ENCODE assay signal across 19 mouse cellular contexts in the genomic region with DNA sequence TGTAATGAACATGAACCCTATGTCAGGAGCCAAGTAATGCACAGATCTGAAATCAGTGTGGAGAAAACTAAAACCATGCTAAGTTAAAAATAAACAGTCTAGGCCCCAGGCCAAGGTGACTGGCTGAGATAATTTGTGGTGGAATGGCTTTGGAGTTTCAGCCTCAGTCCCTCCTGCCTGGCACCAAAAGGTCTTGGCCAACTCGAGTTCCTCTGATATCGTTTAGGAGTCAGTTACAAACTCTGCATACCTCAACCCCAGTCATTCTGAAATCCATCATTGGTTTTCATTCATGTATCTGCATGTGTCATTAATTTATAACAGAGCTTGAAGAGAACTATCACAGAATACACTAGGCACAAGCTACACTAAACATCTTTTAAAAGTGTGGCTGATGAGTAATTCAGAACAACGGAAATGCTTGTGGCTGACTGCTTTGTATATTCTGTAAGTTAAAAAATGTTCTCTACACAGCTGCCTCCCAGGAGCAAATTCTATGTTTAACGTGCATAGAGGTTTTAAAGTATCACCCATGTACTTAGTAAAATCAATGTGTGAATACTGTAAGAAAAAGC.
A peak's percentile ranks its signal among the peaks of the same experiment; 100 is the strongest.
DNase-seq lines count a peak whose midpoint lies in the region; ATAC-seq and TF ChIP-seq lines count a peak whose summit lies in the region.
"Had no signal": no experiment of that assay in that cellular context is flagged by ENCODE, and none has a peak within 500 bp of the region (broad histone marks: within the 10 kb centered on the region; RNA-seq: fewer than 3 reads in every experiment).

No protein-coding gene starts in this region.

- no peak overlapping the region for H3K9ac ChIP-seq in embryonic facial prominence, embryonic 14.5 days (ENCODE audit: low read depth, low read length)
- H3K9ac ChIP-seq in heart, postnatal 0 days (replicated peaks; ENCODE audit: low read depth, low read length): no peak overlapping the region
- H3K9ac ChIP-seq: forebrain, postnatal 0 days; hindbrain, embryonic 14.5 days; lung, embryonic 14.5 days had no signal

- no peak for ATAC-seq in embryonic facial prominence, embryonic 14.5 days (ENCODE audit: low read depth)
- ATAC-seq in heart, postnatal 0 days (ENCODE audit: insufficient read depth, low read depth): peak; percentile 60
- ATAC-seq in common myeloid progenitor, adult 5-6 weeks (replicated peaks; ENCODE audit: low read depth, poor library complexity, severe bottlenecking): peak; percentile 69
- ATAC-seq: forebrain, postnatal 0 days; intestine, postnatal 0 days; midbrain, embryonic 16.5 days had no signal

- peak; percentile 35 for DNase-seq in embryonic facial prominence, embryonic 14.5 days (ENCODE audit: low spot score)
- DNase-seq in embryonic facial prominence, embryonic 10.5 days (ENCODE audit: low spot score): no peak
- DNase-seq in heart, postnatal 0 days (ENCODE audit: low spot score): peak; percentile 37
- no peak for DNase-seq in heart, postnatal 25 days (ENCODE audit: low spot score)
- DNase-seq in left cerebral cortex, postnatal 10 days (ENCODE audit: extremely low spot score in 1 of 2, low spot score in 2 of 2): no peak
- DNase-seq in left cerebral cortex, postnatal 36 days (ENCODE audit: low spot score in 2 of 2): no peak
- DNase-seq in embryo, embryonic 10.5 days (ENCODE audit: low spot score): no peak
- DNase-seq: cerebellum, adult 9-10 months; forebrain, postnatal 0 days; layer of hippocampus, adult 9-11 months; lung, embryonic 14.5 days; right cerebral cortex, postnatal 25 days; thymus, postnatal 4 days had no signal

- no peak overlapping the region for H3K4me2 ChIP-seq in embryonic facial prominence, embryonic 14.5 days (ENCODE audit: low read depth, low read length)
- no peak overlapping the region for H3K4me2 ChIP-seq in heart, postnatal 0 days (ENCODE audit: low read depth, low read length)
- H3K4me2 ChIP-seq: hindbrain, embryonic 14.5 days; lung, embryonic 14.5 days had no signal

- no peaks in the 10 kb centered on the region for H3K36me3 ChIP-seq in embryonic facial prominence, embryonic 14.5 days (ENCODE audit: control insufficient read depth, insufficient read depth, low read length)
- H3K36me3 ChIP-seq in embryonic facial prominence, embryonic 10.5 days (replicated peaks): no peaks in the 10 kb centered on the region
- no peaks in the 10 kb centered on the region for H3K36me3 ChIP-seq in heart, postnatal 0 days (replicated peaks; ENCODE audit: control insufficient read depth, insufficient read depth, low read length)
- H3K36me3 ChIP-seq: G1E had no signal

- no peaks in the 10 kb centered on the region for H3K9me3 ChIP-seq in embryonic facial prominence, embryonic 14.5 days (ENCODE audit: control insufficient read depth, low read length)
- no peaks in the 10 kb centered on the region for H3K9me3 ChIP-seq in embryonic facial prominence, embryonic 10.5 days
- no peaks in the 10 kb centered on the region for H3K9me3 ChIP-seq in heart, postnatal 0 days (replicated peaks; ENCODE audit: control insufficient read depth, low read length)
- H3K9me3 ChIP-seq: G1E had no signal

- H3K27me3 ChIP-seq in embryonic facial prominence, embryonic 14.5 days (replicated peaks; ENCODE audit: control insufficient read depth, insufficient read depth, low read length): no peaks in the 10 kb centered on the region
- H3K27me3 ChIP-seq in embryonic facial prominence, embryonic 10.5 days (replicated peaks; ENCODE audit: low read depth, poor library complexity, severe bottlenecking): no peaks in the 10 kb centered on the region
- no peaks in the 10 kb centered on the region for H3K27me3 ChIP-seq in heart, postnatal 0 days (ENCODE audit: control insufficient read depth, insufficient read depth, low read length)

- TF ChIP-seq CTCF in heart, postnatal 0 days (IDR thresholded peaks at IDR 0.05; ENCODE audit: low read depth): no peak

- intact Hi-C loops in heart, postnatal 25 days (cut with DNase I): no loop called here
- intact Hi-C loops in left cerebral cortex, postnatal 10 days (cut with DNase I): no loop called here
- intact Hi-C loops in left cerebral cortex, postnatal 36 days (cut with DNase I): no loop called here

- H3K27ac ChIP-seq in embryonic facial prominence, embryonic 14.5 days (replicated peaks; ENCODE audit: low read depth, low read length): no peak overlapping the region
- H3K27ac ChIP-seq in embryonic facial prominence, embryonic 10.5 days (replicated peaks): no peak overlapping the region
- H3K27ac ChIP-seq in heart, postnatal 0 days (ENCODE audit: low read depth): peak overlapping the region; percentile 25; the same call in 1 of the 2 replicates
- H3K27ac ChIP-seq: hindbrain, embryonic 14.5 days; kidney, postnatal 0 days had no signal

- WGBS in embryonic facial prominence, embryonic 14.5 days: 45% methylated on average over 4 of the region's 4 CpGs
- WGBS in embryonic facial prominence, embryonic 10.5 days: 83% methylated on average over 4 of the region's 4 CpGs
- 17% methylated on average over 4 of the region's 4 CpGs for WGBS in heart, postnatal 0 days

- H3K4me3 ChIP-seq in embryonic facial prominence, embryonic 14.5 days (ENCODE audit: low read depth, low read length): no peak overlapping the region
- no peak overlapping the region for H3K4me3 ChIP-seq in embryonic facial prominence, embryonic 10.5 days
- no peak overlapping the region for H3K4me3 ChIP-seq in heart, postnatal 0 days (ENCODE audit: low read depth, low read length)

- TF ChIP-seq EP300 in heart, postnatal 0 days (IDR thresholded peaks at IDR 0.05; ENCODE audit: low read depth): no peak

- peaks cover 9% of the 10 kb centered on the region; the same call in 1 of the 2 replicates for H3K4me1 ChIP-seq in embryonic facial prominence, embryonic 14.5 days (ENCODE audit: control insufficient read depth, insufficient read depth, low read length)
- H3K4me1 ChIP-seq in embryonic facial prominence, embryonic 10.5 days: 0 out of 2 replicates have a peak, but pooled peaks cover under 1% of the 10 kb centered on the region
- H3K4me1 ChIP-seq in heart, postnatal 0 days (ENCODE audit: control insufficient read depth, insufficient read depth): 0 out of 2 replicates have a peak, but pooled peaks cover 8% of the 10 kb centered on the region

Comparison
In these comparisons a context has a peak if more than half of its experiments do, and no peak if none do; other contexts are left out.
1. DNase-seq: peak in embryonic facial prominence, embryonic 14.5 days (single experiment) and heart, postnatal 0 days (single experiment); none in embryonic facial prominence, embryonic 10.5 days (single experiment), heart, postnatal 25 days (single experiment), left cerebral cortex, postnatal 10 days (0 of 2), left cerebral cortex, postnatal 36 days (0 of 2) and embryo, embryonic 10.5 days (single experiment).